Mouse (Mus musculus): ENCODE measurements at regions not wholly inside any gene's neighbourhood (a gene's known extent, or its start where the extent isn't known, plus 50 kb on each side); places are given as distances from the start of the nearest gene placed in this dataset.

GRCm38 (mm10) chr1:69212896-69213500 lies 105.1 kb upstream of the Erbb4 start:
- no peak for DNase-seq (ENCODE audit: low read depth, low spot score)

- no peak for DNase-seq (ENCODE audit: low read depth, low spot score)
These were observed 94.9 kb upstream of the Erbb4 start for GRCm38 (mm10) chr1:69202745-69203144.

- no peak for DNase-seq (ENCODE audit: low read depth, low spot score)
These were observed 57.3 kb upstream of the Erbb4 start for GRCm38 (mm10) chr1:69165202-69165601.
